Mouse (Mus musculus) liver, adult 2 months (tissue): ENCODE results near the gene Zfp560. TPM values are rescaled to one million over a fixed set of nuclear protein-coding genes. Genes with fewer than 3 reads are reported as not detected.
"Not testable (repeated sequence)": the region's sequence is repeated elsewhere in the genome, so short reads cannot be mapped to it uniquely, and the experiment has no call there.

Experiments
- DNase-seq: peaks from one replicate; pipeline ENCODE4 v3.0.0-alpha.2; 2011; ENCODE audit warnings: low read depth, low spot score; ENCODE audit errors: extremely low read depth
- H3K27ac ChIP-seq: fragments of 200-500 bp; replicated peaks from 2 replicates; pipeline ENCODE4 v1.5.1; 2012; ENCODE audit warnings: low read depth, mild to moderate bottlenecking, control low read depth, inconsistent platforms, low read length; ENCODE audit not compliant: insufficient read depth
- H3K27me3 ChIP-seq: fragments of 200-500 bp; 2 replicates; pipeline ENCODE4 v1.6.1; 2012; ENCODE audit warnings: mild to moderate bottlenecking, moderate library complexity, low read length, inconsistent platforms; ENCODE audit not compliant: control insufficient read depth, insufficient read depth
- H3K36me3 ChIP-seq: fragments of 200-500 bp; 2 replicates; pipeline ENCODE4 v1.6.1; 2012; ENCODE audit warnings: low read length, inconsistent platforms; ENCODE audit not compliant: control insufficient read depth, insufficient read depth
- H3K4me1 ChIP-seq: fragments of 200-500 bp; 2 replicates; pipeline ENCODE4 v1.6.1; 2011; ENCODE audit warnings: low read length; ENCODE audit not compliant: control insufficient read depth, insufficient read depth
- H3K4me3 ChIP-seq: fragments of 200-500 bp; 2 replicates; pipeline ENCODE4 v1.5.1; 2011; ENCODE audit warnings: low read depth, mild to moderate bottlenecking, control low read depth, low read length, moderate library complexity; ENCODE audit not compliant: insufficient read depth
- H3K79me2 ChIP-seq: fragments of 200-500 bp; 2 replicates; pipeline ENCODE4 v1.6.1; 2012; ENCODE audit warnings: inconsistent platforms, mild to moderate bottlenecking, low read length, moderate library complexity; ENCODE audit not compliant: control insufficient read depth, insufficient read depth
- H3K9ac ChIP-seq: fragments of 200-500 bp; 2 replicates; pipeline ENCODE4 v1.6.1; 2012; ENCODE audit warnings: low read depth, mild to moderate bottlenecking, control low read depth, inconsistent platforms, low read length
- CTCF ChIP-seq: fragments of 200-500 bp; IDR thresholded peaks from 2 replicates; pipeline ENCODE4 v1.5.1; 2011; ENCODE audit warnings: low read depth, low read length, control low read depth
- POLR2A ChIP-seq: fragments of 200-500 bp; IDR thresholded peaks from 2 replicates; pipeline ENCODE4 v1.6.1; 2011; ENCODE audit warnings: low read length, control low read depth; ENCODE audit not compliant: insufficient read depth; ENCODE audit errors: extremely low read depth
- WGBS: fragments of 180-500 bp; shearing (Covaris S2); methylation state at CpG from one replicate; pipeline ENCODE4 v1.1.7; 2018; 5-methylcytosine and 5-hydroxymethylcytosine counted together
- polyA plus RNA-seq: library from polyadenylated mRNA; depleted of rRNA; stranded (reverse); fragments of >200 nt; gene quantifications from 2 replicates; pipeline ENCODE4 v1.2.3, GENCODE M21; 2012; rRNA removed
- total RNA-seq: library from RNA; depleted of rRNA; stranded (reverse); fragments of >200 nt; gene quantifications from 2 replicates; pipeline ENCODE4 v1.2.3, GENCODE M21; 2014; rRNA removed

Zfp560 gene
- total and polyA plus RNA-seq, 2 experiments = 3.5 to 7.8 TPM

GRCm38 (mm10) chr9:20374712-20375111 is 10.3 kb downstream of the Zfp560 start:
- WGBS = 95% methylated on average over 1 of the region's 1 CpGs
- H3K4me1 ChIP-seq = no peaks in the 10 kb centered on the region
- H3K36me3 ChIP-seq = no peaks in the 10 kb centered on the region; the same call in 1 of the 2 replicates
- no peaks in the 10 kb centered on the region for H3K27me3 ChIP-seq
- H3K9ac ChIP-seq = no peak overlapping the region
- H3K27ac ChIP-seq = no peak overlapping the region
- DNase-seq = no peak
- TF ChIP-seq POLR2A = no peak
- no peak for TF ChIP-seq CTCF
- peaks cover 3% of the 10 kb centered on the region; the same call in 1 of the 2 replicates for H3K79me2 ChIP-seq
- H3K4me3 ChIP-seq = no peak overlapping the region

- WGBS = 97% methylated on average over 2 of the region's 2 CpGs
- no peak overlapping the region for H3K9ac ChIP-seq
Observed at GRCm38 (mm10) chr9:20367311-20367710, 17.7 kb downstream of the Zfp560 start.

GRCm38 (mm10) chr9:20348501-20348900 is 36.5 kb downstream of the Zfp560 start:
- TF ChIP-seq CTCF = no peak
- no peak for TF ChIP-seq POLR2A
- DNase-seq = no peak
- Histone ChIP-seq H3K79me2 (no peaks in the 10 kb centered on the region), H3K27me3 (no peaks in the 10 kb centered on the region), H3K4me3 (no peak overlapping the region), H3K4me1 (no peaks in the 10 kb centered on the region), H3K9ac (no peak overlapping the region), H3K27ac (no peak overlapping the region), H3K36me3 (peaks cover 42% of the 10 kb centered on the region)
- WGBS = 95% methylated on average over 4 of the region's 4 CpGs

More at GRCm38 (mm10) chr9:20367311-20367710, 17.7 kb downstream of the Zfp560 start:
- Histone ChIP-seq H3K27ac (no peak overlapping the region), H3K4me1 (no peaks in the 10 kb centered on the region), H3K79me2 (no peaks in the 10 kb centered on the region), H3K27me3 (no peaks in the 10 kb centered on the region), H3K4me3 (no peak overlapping the region), H3K36me3 (peaks cover 5% of the 10 kb centered on the region)
- TF ChIP-seq CTCF (no peak), POLR2A (no peak)
- DNase-seq = no peak

- Histone ChIP-seq H3K27me3 (no peaks in the 10 kb centered on the region), H3K9ac (no peak within 1 kb of the TSS), H3K36me3 (no peaks in the 10 kb centered on the region), H3K27ac (no peak within 1 kb of the TSS), H3K4me3 (no peak within 1 kb of the TSS), H3K79me2 (no peaks in the 10 kb centered on the region), H3K4me1 (no peaks in the 10 kb centered on the region)
- no peak for TF ChIP-seq CTCF
- no peak for TF ChIP-seq POLR2A
- no peak for DNase-seq
Observed at GRCm38 (mm10) chr9:20335994-20336393, 49.0 kb downstream of the Zfp560 start, which contains the start of gene Olfr18. Gene Olfr18 (minus strand): TSS chr9:20336094.

- H3K79me2 ChIP-seq = no peaks in the 10 kb centered on the region
- no peak within 1 kb of the TSS for H3K4me3 ChIP-seq
- no peaks in the 10 kb centered on the region for H3K4me1 ChIP-seq
- H3K36me3 ChIP-seq = no peaks in the 10 kb centered on the region
- no peak for TF ChIP-seq POLR2A
- no peak for TF ChIP-seq CTCF
- no peaks in the 10 kb centered on the region for H3K27me3 ChIP-seq
- no peak within 1 kb of the TSS for H3K9ac ChIP-seq
- 86% methylated on average over 1 of the region's 1 CpGs for WGBS
- DNase-seq = no peak
- no peak within 1 kb of the TSS for H3K27ac ChIP-seq
Observed at GRCm38 (mm10) chr9:20298232-20298631, 86.7 kb downstream of the Zfp560 start, which contains the start of gene Olfr873. Gene Olfr873 (plus strand): TSS chr9:20298532.

GRCm38 (mm10) chr9:20295562-20295961 is 89.4 kb downstream of the Zfp560 start:
- not testable (repeated sequence) for DNase-seq, H3K9ac ChIP-seq, H3K79me2 ChIP-seq, H3K4me1 ChIP-seq, H3K36me3 ChIP-seq, H3K27ac ChIP-seq, H3K27me3 ChIP-seq, H3K4me3 ChIP-seq
- 77% methylated on average over 5 of the region's 5 CpGs for WGBS

Other genes starting within 250 kb of the Zfp560 start
- not detected in 2 replicates for gene Olfr870, start 211.1 kb downstream of the Zfp560 start, total RNA-seq
- gene Olfr870, start 211.1 kb downstream of the Zfp560 start, polyA plus RNA-seq = not detected in 2 replicates
- not detected in 2 replicates for gene Olfr871, start 173.0 kb downstream of the Zfp560 start, total RNA-seq
- gene Olfr871, start 173.0 kb downstream of the Zfp560 start, polyA plus RNA-seq = not detected in 2 replicates
- gene Olfr872, start 148.1 kb downstream of the Zfp560 start, total RNA-seq = not detected in 2 replicates
- not detected in 2 replicates for gene Olfr872, start 148.1 kb downstream of the Zfp560 start, polyA plus RNA-seq
- gene Olfr39, start 102.8 kb downstream of the Zfp560 start, total RNA-seq = not detected in 2 replicates
- gene Olfr39, start 102.8 kb downstream of the Zfp560 start, polyA plus RNA-seq = not detected in 2 replicates
- not detected in 2 replicates for gene Olfr873, start 86.6 kb downstream of the Zfp560 start, total RNA-seq
- gene Olfr873, start 86.6 kb downstream of the Zfp560 start, polyA plus RNA-seq = not detected in 2 replicates
- not detected in 2 replicates for gene Olfr18, start 49.1 kb downstream of the Zfp560 start, total RNA-seq
- not detected in 2 replicates for gene Olfr18, start 49.1 kb downstream of the Zfp560 start, polyA plus RNA-seq
- 8.2 and 8.8 TPM in 2 replicates for gene Zfp26, start 75.0 kb upstream of the Zfp560 start, total RNA-seq
- 0.70 and 1.1 TPM in 2 replicates for gene Zfp26, start 75.0 kb upstream of the Zfp560 start, polyA plus RNA-seq
- 8.9 and 10.3 TPM in 2 replicates for gene Zfp426, start 107.6 kb upstream of the Zfp560 start, total RNA-seq
- 2.4 and 2.8 TPM in 2 replicates for gene Zfp426, start 107.6 kb upstream of the Zfp560 start, polyA plus RNA-seq
- gene Zfp266, start 136.2 kb upstream of the Zfp560 start, total RNA-seq = 24.3 and 28.6 TPM in 2 replicates
- 2.7 and 3.0 TPM in 2 replicates for gene Zfp266, start 136.2 kb upstream of the Zfp560 start, polyA plus RNA-seq
- gene Zfp846, start 196.1 kb upstream of the Zfp560 start, total RNA-seq = 2.7 and 4.3 TPM in 2 replicates
- gene Zfp846, start 196.1 kb upstream of the Zfp560 start, polyA plus RNA-seq = 0.61 and 1.5 TPM in 2 replicates